Mouse (Mus musculus) megakaryocyte, embryonic 14.5 days (primary cell): ENCODE measurements around the gene Immt. TPM values are rescaled to one million over a fixed set of nuclear protein-coding genes. Genes with fewer than 3 reads are reported as not detected.
"Not testable (repeated sequence)": the region's sequence is repeated elsewhere in the genome, so short reads cannot be mapped to it uniquely, and the experiment has no call there.

Source experiments
- H3K27me3 ChIP-seq: replicated peaks from 2 replicates; pipeline ENCODE3; 2012; ENCODE audit warnings: inconsistent platforms
- H3K36me3 ChIP-seq: replicated peaks from 2 replicates; pipeline ENCODE3; 2012; ENCODE audit warnings: low read length, inconsistent platforms, mixed read lengths
- H3K4me1 ChIP-seq: 2 replicates; pipeline ENCODE4 v1.6.1; 2012; ENCODE audit warnings: inconsistent platforms
- H3K4me3 ChIP-seq: replicated peaks from 2 replicates; pipeline ENCODE3; 2012; ENCODE audit warnings: moderate library complexity, mild to moderate bottlenecking, inconsistent platforms
- H3K9me3 ChIP-seq: 2 replicates; pipeline ENCODE4 v1.6.1; 2012; ENCODE audit warnings: inconsistent platforms
- FLI1 ChIP-seq: IDR thresholded peaks from 2 replicates; pipeline ENCODE4 v1.6.1; 2012; ENCODE audit warnings: low read length, inconsistent platforms, mixed read lengths
- GATA1 ChIP-seq: IDR thresholded peaks from 3 replicates; pipeline ENCODE4 v1.6.1; 2012; ENCODE audit warnings: mixed read lengths, low read length, inconsistent platforms, borderline replicate concordance
- polyA plus RNA-seq: library from polyadenylated mRNA; stranded (reverse); fragments of >175 nt; gene quantifications from 2 replicates; pipeline ENCODE4 v1.2.3, GENCODE M21; 2012; ENCODE audit warnings: low replicate concordance; ENCODE audit not compliant: insufficient read depth

The Immt gene
- polyA plus RNA-seq, 1 experiment: 14.5 TPM

GRCm38 (mm10) chr6:71908481-71909381 is 77.6 kb downstream of the Immt start, which contains the start of the genes Ptcd3 and Polr1a:
Gene Ptcd3 (minus strand): TSS chr6:71908750.
Gene Polr1a (plus strand): TSS chr6:71909053.
- Histone ChIP-seq H3K4me1 (peaks cover 40% of the 10 kb centered on the region), H3K4me3 (peak within 1 kb of the TSS; percentile 97), H3K9me3 (no peaks in the 10 kb centered on the region), H3K36me3 (peaks cover 46% of the 10 kb centered on the region), H3K27me3 (no peaks in the 10 kb centered on the region)
- TF ChIP-seq FLI1 (no peak), GATA1 (no peak)

DNA sequence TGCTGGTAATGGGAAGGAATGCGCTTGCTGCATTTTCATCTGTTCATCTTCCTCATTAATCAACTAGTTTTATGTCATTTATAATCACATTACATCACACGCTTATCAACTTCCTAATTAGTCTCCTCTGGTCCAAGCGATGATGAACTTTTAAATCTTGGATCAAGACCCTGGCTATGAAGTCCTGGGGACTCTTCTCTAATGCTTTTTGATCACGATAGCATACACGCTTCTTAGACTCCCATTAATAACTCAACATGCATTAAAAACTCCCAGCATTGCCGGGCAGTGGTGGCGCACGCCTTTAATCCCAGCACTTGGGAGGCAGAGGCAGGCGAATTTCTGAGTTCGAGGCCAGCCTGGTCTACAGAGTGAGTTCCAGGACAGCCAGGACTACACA is 78.3 kb downstream of the Immt start:
- no peaks in the 10 kb centered on the region for H3K27me3 ChIP-seq
- peaks cover 40% of the 10 kb centered on the region for H3K4me1 ChIP-seq
- H3K4me3 ChIP-seq: peak overlapping the region; percentile 97
- H3K36me3 ChIP-seq: peaks cover 46% of the 10 kb centered on the region
- TF ChIP-seq FLI1: no peak
- no peak for TF ChIP-seq GATA1
- no peaks in the 10 kb centered on the region for H3K9me3 ChIP-seq

- TF ChIP-seq FLI1 (no peak), GATA1 (no peak)
- H3K36me3 ChIP-seq: peaks cover 45% of the 10 kb centered on the region
- H3K4me1 ChIP-seq: peaks cover 40% of the 10 kb centered on the region
- no peaks in the 10 kb centered on the region for H3K9me3 ChIP-seq
- H3K27me3 ChIP-seq: no peaks in the 10 kb centered on the region
- peak overlapping the region; percentile 97 for H3K4me3 ChIP-seq
These were observed 78.7 kb downstream of the Immt start for GRCm38 (mm10) chr6:71909840-71910239.

- TF ChIP-seq FLI1 (no peak), GATA1 (no peak)
- Histone ChIP-seq H3K27me3 (no peaks in the 10 kb centered on the region), H3K4me1 (peaks cover 33% of the 10 kb centered on the region), H3K4me3 (no peak overlapping the region), H3K9me3 (no peaks in the 10 kb centered on the region), H3K36me3 (peaks cover 45% of the 10 kb centered on the region)
These were observed 80.7 kb downstream of the Immt start for GRCm38 (mm10) chr6:71911686-71912450.

DNA sequence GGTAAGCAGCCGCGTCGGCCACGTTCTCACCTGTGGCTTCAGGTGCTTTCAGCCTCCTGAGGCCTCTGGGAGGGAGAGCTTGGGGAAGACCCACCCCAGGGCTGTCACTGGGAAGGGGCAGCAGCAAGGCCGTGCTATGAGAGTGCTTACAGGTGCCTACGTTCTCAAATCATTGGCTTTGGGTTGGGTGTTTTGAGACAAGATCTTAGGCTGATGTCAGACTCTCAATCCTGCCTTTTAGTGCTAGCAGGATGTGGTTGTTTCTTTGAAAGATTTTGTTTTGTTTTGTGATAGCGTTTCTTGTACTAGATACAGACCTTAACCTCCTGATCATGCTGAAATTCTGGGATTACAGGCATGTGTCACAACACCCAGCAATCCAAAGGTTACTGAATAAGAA is 89.6 kb downstream of the Immt start:
- Histone ChIP-seq H3K4me1 (no peaks in the 10 kb centered on the region), H3K27me3 (peaks cover 14% of the 10 kb centered on the region), H3K36me3 (peaks cover 92% of the 10 kb centered on the region), H3K4me3 (no peak overlapping the region), H3K9me3 (peaks cover 5% of the 10 kb centered on the region; the same call in 1 of the 2 replicates)
- TF ChIP-seq GATA1 (no peak), FLI1 (no peak)

GRCm38 (mm10) chr6:71925233-71925632 is 94.1 kb downstream of the Immt start:
- not testable (repeated sequence) for H3K9me3 ChIP-seq, H3K4me1 ChIP-seq, H3K4me3 ChIP-seq
- H3K27me3 ChIP-seq: peaks cover 15% of the 10 kb centered on the region
- peaks cover 86% of the 10 kb centered on the region for H3K36me3 ChIP-seq
- TF ChIP-seq FLI1: peak; percentile 75

Other genes starting within 250 kb of the Immt start
- 0.83 and 6.5 TPM in 2 replicates for gene Kdm3a, start 198.3 kb upstream of the Immt start, polyA plus RNA-seq
- gene Reep1, start 123.8 kb upstream of the Immt start, polyA plus RNA-seq: 1.6 TPM in 1 of 2 replicates, not detected in the other
- 1.00 TPM in 1 of 2 replicates, not detected in the other for gene Mrpl35, start 4.4 kb upstream of the Immt start, polyA plus RNA-seq
- gene Ptcd3, start 77.4 kb downstream of the Immt start, polyA plus RNA-seq: 1.5 and 2.1 TPM in 2 replicates
- gene Polr1a, start 77.7 kb downstream of the Immt start, polyA plus RNA-seq: 3.2 and 4.9 TPM in 2 replicates